In the genomic region with DNA sequence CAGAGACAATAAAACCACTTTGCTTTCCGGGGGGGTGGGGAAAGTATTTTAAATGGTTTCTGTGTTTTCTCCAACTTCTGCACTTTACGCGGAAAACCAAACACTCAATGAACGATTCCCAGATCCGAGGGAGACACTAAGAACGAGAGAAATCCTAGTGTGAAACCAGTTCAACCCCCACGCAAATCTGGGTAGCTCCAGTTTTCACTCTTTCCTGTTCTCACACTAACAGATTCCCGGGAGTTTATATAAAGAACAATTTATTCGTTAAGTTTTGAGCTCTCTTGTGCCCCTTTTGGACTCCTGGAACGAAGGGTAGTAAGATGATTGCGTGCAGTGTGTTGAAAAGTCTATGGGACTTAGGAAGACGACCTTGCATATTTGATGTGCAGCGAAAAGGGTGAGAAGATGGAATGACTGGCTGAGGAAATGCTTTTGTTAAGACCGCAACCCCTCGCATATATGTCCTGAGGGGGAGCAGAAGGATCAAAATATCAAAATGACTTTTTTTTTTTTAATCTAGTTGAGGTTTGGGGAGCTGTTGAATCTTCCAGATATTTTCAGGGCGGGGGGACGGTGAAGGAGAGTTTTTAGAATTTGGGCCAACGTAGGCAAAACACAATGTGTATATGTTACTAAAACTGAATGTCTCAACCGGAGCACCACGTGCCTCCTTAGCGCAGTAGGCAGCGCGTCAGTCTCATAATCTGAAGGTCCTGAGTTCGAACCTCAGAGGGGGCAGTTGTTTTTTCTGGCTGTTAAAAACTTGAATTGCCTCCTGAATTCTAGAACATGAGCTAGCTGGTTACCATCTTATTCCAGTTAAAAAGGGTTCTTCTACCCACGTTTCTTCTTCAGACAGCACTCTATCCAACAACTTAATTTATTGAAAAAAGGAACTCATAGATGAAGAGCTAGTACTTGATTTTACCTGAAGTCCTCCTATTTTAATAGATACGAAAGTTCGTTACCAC, we compare ENCODE assay signal across 8 mouse cellular contexts. TPM values are rescaled to one million over a fixed set of nuclear protein-coding genes. Genes with fewer than 3 reads are reported as not detected.
DNase-seq lines count a peak whose midpoint lies in the region; ATAC-seq and TF ChIP-seq lines count a peak whose summit lies in the region.

No protein-coding gene starts in this region.

- H3K27me3 ChIP-seq in E14TG2a.4 (ENCODE audit: insufficient read depth, low read length): no peaks in the 10 kb centered on the region
- no peaks in the 10 kb centered on the region for H3K27me3 ChIP-seq in heart, embryonic 14.5 days (ENCODE audit: control insufficient read depth, insufficient read depth, low read length)
- H3K27me3 ChIP-seq in liver, embryonic 16.5 days (ENCODE audit: control insufficient read depth, insufficient read depth, low read depth, low read length): no peaks in the 10 kb centered on the region; the same call in 1 of the 2 replicates
- H3K27me3 ChIP-seq in neural tube, embryonic 12.5 days (replicated peaks): no peaks in the 10 kb centered on the region

- no peaks in the 10 kb centered on the region for H3K9me3 ChIP-seq in E14TG2a.4 (ENCODE audit: low read length)
- no peaks in the 10 kb centered on the region for H3K9me3 ChIP-seq in heart, embryonic 14.5 days (ENCODE audit: control insufficient read depth, low read length)
- no peaks in the 10 kb centered on the region for H3K9me3 ChIP-seq in liver, embryonic 16.5 days (replicated peaks; ENCODE audit: control insufficient read depth, low read length)
- no peaks in the 10 kb centered on the region for H3K9me3 ChIP-seq in neural tube, embryonic 12.5 days

- H3K9ac ChIP-seq in heart, embryonic 14.5 days (ENCODE audit: low read length): peak overlapping the region; percentile 64
- H3K9ac ChIP-seq in liver, embryonic 16.5 days (ENCODE audit: low read depth, low read length): peak overlapping the region; percentile 22
- H3K9ac ChIP-seq in neural tube, embryonic 12.5 days: peak overlapping the region; percentile 45

- H3K27ac ChIP-seq in brown adipose tissue, adult 24 weeks (replicated peaks; ENCODE audit: low read depth, low read length): no peak overlapping the region
- H3K27ac ChIP-seq in heart, embryonic 14.5 days (replicated peaks in 1 of 2; ENCODE audit: control insufficient read depth in 1 of 2, insufficient read depth in 1 of 2, low read depth in 2 of 2, low read length in 2 of 2): peak overlapping the region in 1 of 2 experiments; percentile 49; a peak in 1 of 4 replicates
- no peak overlapping the region for H3K27ac ChIP-seq in liver, embryonic 16.5 days (ENCODE audit: low read length)
- H3K27ac ChIP-seq in neural tube, embryonic 12.5 days: no peak overlapping the region

- H3K36me3 ChIP-seq in E14TG2a.4 (ENCODE audit: insufficient read depth, low read length): no peaks in the 10 kb centered on the region
- H3K36me3 ChIP-seq in heart, embryonic 14.5 days (ENCODE audit: control insufficient read depth, insufficient read depth, low read length): no peaks in the 10 kb centered on the region
- no peaks in the 10 kb centered on the region for H3K36me3 ChIP-seq in liver, embryonic 16.5 days (ENCODE audit: control insufficient read depth, insufficient read depth)
- no peaks in the 10 kb centered on the region for H3K36me3 ChIP-seq in neural tube, embryonic 12.5 days

- DNase-seq in fibroblast of lung, adult 2 months (ENCODE audit: low read depth): peak; percentile 58
- DNase-seq in kidney, postnatal 10 days: peak; percentile 82
- DNase-seq in testis, postnatal 14 days (ENCODE audit: low spot score): peak; percentile 60

- no peak for TF ChIP-seq CTCF in E14TG2a.4 (conservative IDR thresholded peaks at IDR 0.05; ENCODE audit: low read length)

- peak overlapping the region; percentile 95 for H3K4me2 ChIP-seq in heart, embryonic 14.5 days (ENCODE audit: low read length)
- peak overlapping the region; percentile 97 for H3K4me2 ChIP-seq in liver, embryonic 16.5 days (ENCODE audit: low read depth, low read length)
- peak overlapping the region; percentile 85 for H3K4me2 ChIP-seq in neural tube, embryonic 12.5 days (replicated peaks)

- H3K4me3 ChIP-seq in E14TG2a.4 (replicated peaks; ENCODE audit: low read length): peak overlapping the region; percentile 80
- H3K4me3 ChIP-seq in brown adipose tissue, adult 24 weeks (ENCODE audit: insufficient read depth, low read depth, low read length): peak overlapping the region; percentile 66
- H3K4me3 ChIP-seq in heart, embryonic 14.5 days (ENCODE audit: control insufficient read depth in 1 of 2, insufficient read depth in 1 of 2, low read depth in 1 of 2, low read length in 2 of 2): peak overlapping the region; percentile 53 to 57
- peak overlapping the region; percentile 75 for H3K4me3 ChIP-seq in liver, embryonic 16.5 days (ENCODE audit: low read depth, low read length)
- peak overlapping the region; percentile 43 for H3K4me3 ChIP-seq in neural tube, embryonic 12.5 days

- WGBS in heart, embryonic 14.5 days: 2% methylated on average over 27 of the region's 27 CpGs
- WGBS in liver, embryonic 16.5 days (ENCODE audit: insufficient replicate concordance): 1% methylated on average over 27 of the region's 27 CpGs
- WGBS in neural tube, embryonic 12.5 days: 1% methylated on average over 27 of the region's 27 CpGs

- ATAC-seq in heart, embryonic 14.5 days (ENCODE audit: insufficient number of reproducible peaks, insufficient read depth, low FRiP score, low read depth): peak; percentile 49
- peak; percentile 36 for ATAC-seq in liver, embryonic 16.5 days (ENCODE audit: low read depth)
- peak; percentile 57 for ATAC-seq in neural tube, embryonic 12.5 days (ENCODE audit: low FRiP score, low read depth)

- H3K4me1 ChIP-seq in E14TG2a.4 (replicated peaks; ENCODE audit: low read depth, low read length): peaks cover 48% of the 10 kb centered on the region
- peaks cover 2% of the 10 kb centered on the region; the same call in 1 of the 2 replicates for H3K4me1 ChIP-seq in brown adipose tissue, adult 24 weeks (ENCODE audit: control insufficient read depth, insufficient read depth, insufficient read length, low read length)
- H3K4me1 ChIP-seq in heart, embryonic 14.5 days (ENCODE audit: control insufficient read depth in 2 of 2, insufficient read depth in 2 of 2, low read length in 2 of 2): peaks cover 0 to 12% of the 10 kb centered on the region in 2 experiments; a peak in 1 of 4 replicates
- peaks cover 19% of the 10 kb centered on the region for H3K4me1 ChIP-seq in liver, embryonic 16.5 days (ENCODE audit: control insufficient read depth, low read depth, low read length)
- H3K4me1 ChIP-seq in neural tube, embryonic 12.5 days: peaks cover 5% of the 10 kb centered on the region

RNA-seq across cellular contexts. Expression of gene Trim27, which starts 12.0 kb away (rescaled TPM):
- 9.1 and 14.4 TPM in 2 replicates for polyA plus RNA-seq in brown adipose tissue, adult 24 weeks (2012; ENCODE audit: insufficient read depth, insufficient read length, missing spikeins)
- polyA plus RNA-seq in heart, embryonic 14.5 days (2014; fragmentation: Nextera tagmentation; extraction: Ambion mirVana): 71.9 and 80.1 TPM in 2 replicates
- 41.3 and 42.7 TPM in 2 replicates for polyA plus RNA-seq in liver, embryonic 16.5 days (2015; fragmentation: Nextera tagmentation; extraction: Ambion mirVana)
- 124 and 125 TPM in 2 replicates for polyA plus RNA-seq in neural tube, embryonic 12.5 days (2016; fragmentation: Nextera tagmentation; extraction: Ambion mirVana)

RNA-seq across cellular contexts. Expression of gene Olfr1368, which starts 21.6 kb away (rescaled TPM):
- not detected in 2 replicates for polyA plus RNA-seq in brown adipose tissue, adult 24 weeks (2012; ENCODE audit: insufficient read depth, insufficient read length, missing spikeins)
- polyA plus RNA-seq in heart, embryonic 14.5 days (2014; fragmentation: Nextera tagmentation; extraction: Ambion mirVana): not detected in 2 replicates
- polyA plus RNA-seq in liver, embryonic 16.5 days (2015; fragmentation: Nextera tagmentation; extraction: Ambion mirVana): not detected in 2 replicates
- polyA plus RNA-seq in neural tube, embryonic 12.5 days (2016; fragmentation: Nextera tagmentation; extraction: Ambion mirVana): not detected in 2 replicates

RNA-seq across cellular contexts. Expression of gene Olfr263, which starts 37.8 kb away (rescaled TPM):
- polyA plus RNA-seq in brown adipose tissue, adult 24 weeks (2012; ENCODE audit: insufficient read depth, insufficient read length, missing spikeins): not detected in 2 replicates
- not detected in 2 replicates for polyA plus RNA-seq in heart, embryonic 14.5 days (2014; fragmentation: Nextera tagmentation; extraction: Ambion mirVana)
- polyA plus RNA-seq in liver, embryonic 16.5 days (2015; fragmentation: Nextera tagmentation; extraction: Ambion mirVana): not detected in 2 replicates
- not detected in 2 replicates for polyA plus RNA-seq in neural tube, embryonic 12.5 days (2016; fragmentation: Nextera tagmentation; extraction: Ambion mirVana)

RNA-seq across cellular contexts. Expression of gene Olfr1369-ps1, which starts 55.9 kb away (rescaled TPM):
- polyA plus RNA-seq in brown adipose tissue, adult 24 weeks (2012; ENCODE audit: insufficient read depth, insufficient read length, missing spikeins): not detected in 2 replicates
- polyA plus RNA-seq in heart, embryonic 14.5 days (2014; fragmentation: Nextera tagmentation; extraction: Ambion mirVana): not detected in 2 replicates
- polyA plus RNA-seq in liver, embryonic 16.5 days (2015; fragmentation: Nextera tagmentation; extraction: Ambion mirVana): 0.05 TPM in 1 of 2 replicates, not detected in the other
- polyA plus RNA-seq in neural tube, embryonic 12.5 days (2016; fragmentation: Nextera tagmentation; extraction: Ambion mirVana): not detected in 2 replicates
